Mouse (Mus musculus): ENCODE measurements around the gene Dmbx1. TPM values are rescaled to one million over a fixed set of nuclear protein-coding genes. Genes with fewer than 3 reads are reported as not detected.

The Dmbx1 gene
- polyA plus RNA-seq, 1 experiment from 2014 or later: 1.6 TPM

DNA sequence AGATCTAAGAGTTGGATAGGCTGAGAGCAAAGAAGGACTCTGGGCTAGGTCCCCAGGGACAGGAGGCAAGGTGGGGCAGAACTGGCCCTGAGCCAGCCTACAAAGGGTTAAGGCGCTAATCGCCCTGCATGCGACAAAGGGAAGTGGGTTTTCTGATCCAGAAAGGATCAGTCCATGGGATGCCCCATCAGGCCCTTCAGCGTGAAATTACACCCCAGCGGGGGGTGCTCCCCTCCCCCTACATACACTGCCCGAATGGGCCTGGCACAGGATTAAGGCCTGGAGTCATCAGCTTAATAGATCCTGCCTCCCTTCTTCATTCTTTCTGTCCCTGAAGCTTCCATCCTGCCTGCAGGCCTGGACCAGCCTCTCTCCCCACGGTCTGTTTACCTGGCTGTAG lies 34.0 kb downstream of the Dmbx1 start:
- peak; percentile 38; the same call in 1 of the 2 replicates for ATAC-seq (ENCODE audit: low read depth)
- Histone ChIP-seq H3K27ac (replicated peaks) (no peak overlapping the region), H3K4me1 (replicated peaks) (peaks cover 27% of the 10 kb centered on the region), H3K36me3 (no peaks in the 10 kb centered on the region), H3K9ac (no peak overlapping the region), H3K4me3 (no peak overlapping the region), H3K4me2 (no peak overlapping the region), H3K27me3 (peaks cover 99% of the 10 kb centered on the region), H3K9me3 (no peaks in the 10 kb centered on the region)
- WGBS: 2% methylated on average over 7 of the region's 7 CpGs

DNA sequence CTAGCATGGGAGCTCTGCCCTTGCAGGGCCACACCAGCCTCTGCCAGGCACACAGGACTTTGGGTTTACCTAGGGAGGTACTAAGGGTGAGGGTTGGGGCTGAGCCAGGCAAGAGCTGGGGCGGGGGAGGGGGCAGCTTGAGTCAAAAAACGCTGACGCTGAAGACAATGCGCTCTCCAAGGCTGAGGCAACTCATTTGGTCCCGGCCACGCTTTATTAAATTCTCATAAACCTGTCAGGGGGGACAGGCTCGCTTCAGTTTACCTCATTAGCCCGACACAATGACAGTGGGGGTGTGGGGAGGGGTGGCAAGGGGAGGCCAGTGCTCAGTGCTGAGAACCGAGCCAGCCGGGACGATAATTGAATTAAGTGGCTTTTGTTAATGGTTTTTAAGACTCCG lies 35.4 kb downstream of the Dmbx1 start:
- 2% methylated on average over 12 of the region's 12 CpGs for WGBS
- Histone ChIP-seq H3K4me1 (replicated peaks) (peaks cover 27% of the 10 kb centered on the region), H3K9ac (no peak overlapping the region), H3K4me3 (no peak overlapping the region), H3K4me2 (no peak overlapping the region), H3K9me3 (no peaks in the 10 kb centered on the region), H3K27me3 (peaks cover 99% of the 10 kb centered on the region), H3K36me3 (no peaks in the 10 kb centered on the region), H3K27ac (replicated peaks) (no peak overlapping the region)
- ATAC-seq (ENCODE audit: low read depth): peak; percentile 91

DNA sequence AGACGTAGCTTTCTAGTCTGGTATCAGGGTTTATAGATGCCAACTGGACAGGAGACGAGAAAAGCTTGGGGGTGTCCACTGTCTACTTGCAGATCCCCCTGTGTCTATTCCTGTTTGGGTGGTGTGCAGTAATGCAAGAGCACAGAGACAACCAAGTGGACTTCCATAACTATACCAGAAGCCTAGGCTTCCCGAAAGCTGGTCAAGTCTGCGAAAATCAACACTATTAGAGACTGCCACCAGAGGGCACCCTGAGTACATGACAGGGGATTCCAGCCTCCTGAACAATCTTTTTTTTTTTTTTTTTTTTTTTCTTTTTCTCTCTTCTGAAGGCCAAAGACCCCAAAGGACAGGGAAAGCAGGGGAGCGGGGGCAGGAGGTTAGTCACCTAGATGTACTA lies 36.9 kb downstream of the Dmbx1 start:
- H3K27ac ChIP-seq (replicated peaks): no peak overlapping the region
- no peak overlapping the region for H3K4me3 ChIP-seq
- WGBS: 16% methylated on average over 5 of the region's 5 CpGs
- H3K27me3 ChIP-seq: peaks cover 99% of the 10 kb centered on the region
- peaks cover 36% of the 10 kb centered on the region for H3K4me1 ChIP-seq (replicated peaks)
- H3K9me3 ChIP-seq: no peaks in the 10 kb centered on the region
- no peak overlapping the region for H3K4me2 ChIP-seq
- H3K36me3 ChIP-seq: no peaks in the 10 kb centered on the region
- no peak overlapping the region for H3K9ac ChIP-seq
- ATAC-seq (ENCODE audit: low read depth): no peak

DNA sequence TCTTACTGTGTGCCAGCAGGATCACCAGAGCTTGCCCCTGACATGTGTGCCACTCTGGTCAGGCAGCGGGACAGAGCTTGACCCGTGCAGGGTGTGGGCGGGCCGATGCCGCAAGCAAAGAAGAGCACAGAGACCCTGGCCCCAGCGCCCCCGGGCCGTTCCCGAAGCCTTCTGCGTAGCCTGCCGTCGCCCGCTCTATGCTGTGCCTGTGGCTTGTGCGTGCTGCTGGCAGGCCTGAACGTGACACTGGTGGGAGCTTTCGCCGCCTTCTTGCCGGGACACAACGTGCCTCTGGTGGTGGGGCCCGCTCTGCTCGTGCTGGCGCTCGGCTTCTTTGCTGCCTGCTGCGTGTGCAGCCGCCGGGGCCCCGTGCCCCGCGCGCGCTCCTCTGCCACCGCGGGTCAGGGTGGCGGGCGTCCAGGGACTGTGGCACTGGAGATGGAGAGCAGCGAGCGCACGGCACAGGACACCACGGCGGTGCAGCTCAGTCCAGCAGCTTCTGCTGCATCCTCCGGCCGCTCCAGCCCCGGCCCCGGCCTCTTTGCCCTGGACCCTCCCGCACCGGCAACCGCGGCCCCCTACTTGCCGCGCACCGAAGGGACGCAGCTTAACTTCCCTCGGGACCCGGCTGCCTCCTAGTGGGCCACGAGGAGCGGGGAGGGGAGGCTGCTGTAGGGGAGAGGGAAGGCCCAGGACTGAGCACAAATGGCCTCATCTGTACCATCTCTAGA lies 41.7 kb downstream of the Dmbx1 start:
- under 1% methylated on average over 56 of the region's 56 CpGs for WGBS
- peak overlapping the region; percentile 82 for H3K4me2 ChIP-seq
- H3K27ac ChIP-seq (replicated peaks): no peak overlapping the region
- ATAC-seq (ENCODE audit: low read depth): peak; percentile 54
- H3K9ac ChIP-seq: peak overlapping the region; percentile 69
- peak overlapping the region; percentile 42 for H3K4me3 ChIP-seq
- peaks cover 13% of the 10 kb centered on the region for H3K4me1 ChIP-seq (replicated peaks)
- peaks cover 88% of the 10 kb centered on the region for H3K27me3 ChIP-seq
- H3K9me3 ChIP-seq: no peaks in the 10 kb centered on the region
- no peaks in the 10 kb centered on the region for H3K36me3 ChIP-seq

- no peak for ATAC-seq (ENCODE audit: low read depth)
- Histone ChIP-seq H3K27ac (replicated peaks) (no peak overlapping the region), H3K9ac (no peak overlapping the region), H3K4me1 (replicated peaks) (peaks cover 23% of the 10 kb centered on the region), H3K4me2 (no peak overlapping the region), H3K4me3 (no peak overlapping the region), H3K36me3 (no peaks in the 10 kb centered on the region), H3K9me3 (no peaks in the 10 kb centered on the region), H3K27me3 (peaks cover 87% of the 10 kb centered on the region)
- WGBS: 19% methylated on average over 3 of the region's 3 CpGs
These were observed 45.4 kb downstream of the Dmbx1 start for GRCm38 (mm10) chr4:115894281-115894680.

DNA sequence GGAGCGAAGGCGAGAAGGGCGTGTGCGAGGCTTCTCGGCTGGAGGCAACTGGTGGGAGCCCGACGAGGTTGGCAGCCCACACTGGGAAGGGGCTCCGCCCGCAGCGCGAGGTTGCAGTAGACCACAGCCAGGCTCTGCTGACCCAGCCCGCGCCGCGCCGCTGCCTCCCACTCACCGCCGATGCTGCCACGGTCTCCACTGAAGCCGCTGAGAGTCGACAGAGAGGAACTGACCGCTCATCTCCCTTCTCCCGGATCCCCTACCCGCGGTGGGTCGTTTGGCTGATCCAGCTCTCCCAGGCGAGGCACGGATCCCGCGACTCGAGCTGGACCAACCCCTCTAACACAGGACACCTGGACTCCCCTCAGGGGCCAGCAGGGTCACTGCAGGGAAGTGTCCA lies 49.2 kb downstream of the Dmbx1 start, which contains the start of gene 6430628N08Rik:
Gene 6430628N08Rik, plus strand, starts transcription at position 113 of the 400 bp plus-strand sequence.
- Histone ChIP-seq H3K4me2 (peak within 1 kb of the TSS; percentile 55), H3K9ac (peak within 1 kb of the TSS; percentile 59), H3K27ac (replicated peaks) (no peak within 1 kb of the TSS), H3K4me3 (peak within 1 kb of the TSS; percentile 33), H3K4me1 (replicated peaks) (peaks cover 16% of the 10 kb centered on the region), H3K9me3 (no peaks in the 10 kb centered on the region), H3K36me3 (no peaks in the 10 kb centered on the region), H3K27me3 (peaks cover 66% of the 10 kb centered on the region)
- WGBS: 1% methylated on average over 31 of the region's 31 CpGs
- ATAC-seq (ENCODE audit: low read depth): no peak

GRCm38 (mm10) chr4:115890066-115890465 lies 49.7 kb downstream of the Dmbx1 start:
- H3K4me1 ChIP-seq (replicated peaks): peaks cover 16% of the 10 kb centered on the region
- peak overlapping the region; percentile 59 for H3K9ac ChIP-seq
- ATAC-seq (ENCODE audit: low read depth): no peak
- no peaks in the 10 kb centered on the region for H3K36me3 ChIP-seq
- H3K27ac ChIP-seq (replicated peaks): no peak overlapping the region
- H3K9me3 ChIP-seq: no peaks in the 10 kb centered on the region
- peak overlapping the region; percentile 33 for H3K4me3 ChIP-seq
- peaks cover 61% of the 10 kb centered on the region for H3K27me3 ChIP-seq
- WGBS: 5% methylated on average over 6 of the region's 6 CpGs
- H3K4me2 ChIP-seq: peak overlapping the region; percentile 55

GRCm38 (mm10) chr4:115886875-115887274 lies 52.9 kb downstream of the Dmbx1 start:
- Histone ChIP-seq H3K4me1 (replicated peaks) (peaks cover 21% of the 10 kb centered on the region), H3K27ac (replicated peaks) (no peak overlapping the region), H3K9me3 (no peaks in the 10 kb centered on the region), H3K36me3 (no peaks in the 10 kb centered on the region), H3K4me2 (no peak overlapping the region), H3K27me3 (peaks cover 45% of the 10 kb centered on the region), H3K9ac (no peak overlapping the region), H3K4me3 (no peak overlapping the region)
- 24% methylated on average over 1 of the region's 1 CpGs for WGBS
- no peak for ATAC-seq (ENCODE audit: low read depth)

DNA sequence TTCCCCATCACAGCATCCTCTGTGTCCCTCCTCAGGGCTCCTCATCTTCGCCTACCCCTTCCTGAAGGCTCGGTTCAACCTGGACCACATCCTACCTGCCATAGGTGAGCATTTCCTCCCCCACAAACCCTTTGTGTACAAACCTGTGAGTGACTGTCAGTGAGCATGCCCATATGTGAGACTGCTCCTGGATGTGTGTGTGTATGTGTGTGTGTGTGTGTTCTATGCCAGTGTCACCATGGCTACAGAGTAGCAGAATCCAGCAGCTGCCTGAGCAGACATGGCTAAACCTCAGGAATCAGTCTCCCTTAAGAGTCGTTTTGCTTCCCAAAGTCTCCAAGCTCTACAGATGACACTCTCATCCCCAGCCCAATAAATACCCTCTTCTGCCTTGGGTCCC lies 53.9 kb downstream of the Dmbx1 start:
- no peak overlapping the region for H3K27ac ChIP-seq (replicated peaks)
- H3K9me3 ChIP-seq: no peaks in the 10 kb centered on the region
- H3K36me3 ChIP-seq: no peaks in the 10 kb centered on the region
- peaks cover 35% of the 10 kb centered on the region for H3K27me3 ChIP-seq
- 85% methylated on average over 3 of the region's 3 CpGs for WGBS
- peaks cover 31% of the 10 kb centered on the region for H3K4me1 ChIP-seq (replicated peaks)
- H3K4me2 ChIP-seq: no peak overlapping the region
- no peak overlapping the region for H3K9ac ChIP-seq
- H3K4me3 ChIP-seq: no peak overlapping the region
- ATAC-seq (ENCODE audit: low read depth): no peak

GRCm38 (mm10) chr4:115884022-115884421 lies 55.7 kb downstream of the Dmbx1 start, which contains the start of gene Kncn:
Gene Kncn, plus strand, starts transcription at chr4:115884400.
- 75% methylated on average over 6 of the region's 6 CpGs for WGBS

GRCm38 (mm10) chr4:115882195-115882594 lies 57.5 kb downstream of the Dmbx1 start:
- Histone ChIP-seq H3K36me3 (no peaks in the 10 kb centered on the region), H3K27ac (replicated peaks) (no peak overlapping the region), H3K4me2 (no peak overlapping the region), H3K4me1 (replicated peaks) (peaks cover 49% of the 10 kb centered on the region), H3K4me3 (no peak overlapping the region), H3K9ac (no peak overlapping the region), H3K27me3 (peaks cover 13% of the 10 kb centered on the region; the same call in 1 of the 2 replicates), H3K9me3 (no peaks in the 10 kb centered on the region)
- ATAC-seq (ENCODE audit: low read depth): no peak
- 60% methylated on average over 4 of the region's 4 CpGs for WGBS

More at GRCm38 (mm10) chr4:115884022-115884421, 55.7 kb downstream of the Dmbx1 start, which contains the start of gene Kncn:
- no peak within 1 kb of the TSS for H3K27ac ChIP-seq (replicated peaks)
- H3K36me3 ChIP-seq: no peaks in the 10 kb centered on the region
- H3K4me2 ChIP-seq: no peak within 1 kb of the TSS
- peaks cover 31% of the 10 kb centered on the region for H3K4me1 ChIP-seq (replicated peaks)
- H3K27me3 ChIP-seq: peaks cover 21% of the 10 kb centered on the region
- no peaks in the 10 kb centered on the region for H3K9me3 ChIP-seq
- no peak within 1 kb of the TSS for H3K9ac ChIP-seq
- ATAC-seq (ENCODE audit: low read depth): no peak
- no peak within 1 kb of the TSS for H3K4me3 ChIP-seq

GRCm38 (mm10) chr4:115881183-115881582 lies 58.5 kb downstream of the Dmbx1 start:
- no peak overlapping the region for H3K9ac ChIP-seq
- no peak overlapping the region for H3K4me3 ChIP-seq
- 6% methylated on average over 1 of the region's 1 CpGs for WGBS
- no peaks in the 10 kb centered on the region for H3K9me3 ChIP-seq
- H3K27ac ChIP-seq (replicated peaks): no peak overlapping the region; the same call in 1 of the 2 replicates
- peak; percentile 20; the same call in 1 of the 2 replicates for ATAC-seq (ENCODE audit: low read depth)
- peaks cover 48% of the 10 kb centered on the region for H3K4me1 ChIP-seq (replicated peaks)
- peaks cover 7% of the 10 kb centered on the region; the same call in 1 of the 2 replicates for H3K27me3 ChIP-seq
- H3K4me2 ChIP-seq: no peak overlapping the region
- 0 out of 2 replicates have a peak, but pooled peaks cover 4% of the 10 kb centered on the region for H3K36me3 ChIP-seq

All from neural tube, embryonic 13.5 days (tissue).